Mouse (Mus musculus): ENCODE data around the gene Tulp2. TPM values are rescaled to one million over a fixed set of nuclear protein-coding genes. Genes with fewer than 3 reads are reported as not detected.
"Not testable (repeated sequence)": the region's sequence is repeated elsewhere in the genome, so short reads cannot be mapped to it uniquely, and the experiment has no call there.

Gene Tulp2
- polyA plus RNA-seq, 1 experiment from 2014 or later = 1.1 TPM

DNA sequence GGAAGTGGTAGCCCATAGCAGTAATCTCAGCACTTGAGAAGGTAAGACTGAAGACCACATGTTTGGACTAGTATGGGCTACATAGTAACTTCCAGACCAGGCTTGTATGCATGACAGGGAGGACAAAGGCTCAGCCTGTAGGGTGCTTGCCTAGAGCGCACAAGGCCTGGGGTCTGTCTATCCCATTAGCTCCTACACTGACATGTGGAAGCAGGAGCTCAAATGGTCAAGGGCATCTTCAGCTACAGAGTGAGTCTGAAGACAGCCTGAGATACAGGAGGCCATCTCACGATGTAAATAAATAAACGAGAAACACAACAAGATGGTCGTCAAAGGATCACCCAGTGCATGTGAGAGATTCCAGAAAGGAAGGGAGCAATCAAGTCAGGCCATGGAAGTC lies 19.4 kb upstream of the Tulp2 start:
- Histone ChIP-seq H3K9me3 (replicated peaks; ENCODE audit: low read length) (no peaks in the 10 kb centered on the region), H3K27me3 (ENCODE audit: insufficient read depth, low read length) (no peaks in the 10 kb centered on the region), H3K27ac (no peak overlapping the region), H3K9ac (ENCODE audit: low read depth, low read length) (no peak overlapping the region), H3K4me1 (replicated peaks; ENCODE audit: insufficient read depth, low read length) (peaks cover 28% of the 10 kb centered on the region), H3K4me2 (ENCODE audit: low read length) (no peak overlapping the region), H3K4me3 (replicated peaks; ENCODE audit: low read depth, low read length) (no peak overlapping the region), H3K36me3 (ENCODE audit: insufficient read depth, low read length) (peaks cover 12% of the 10 kb centered on the region; the same call in 1 of the 2 replicates)
- TF ChIP-seq CTCF (IDR thresholded peaks at IDR 0.05; ENCODE audit: low read depth) = no peak
- WGBS = 91% methylated on average over 4 of the region's 4 CpGs
- ATAC-seq (replicated peaks; ENCODE audit: low FRiP score, low read depth) = no peak
- DNase-seq (ENCODE audit: low spot score) = no peak

DNA sequence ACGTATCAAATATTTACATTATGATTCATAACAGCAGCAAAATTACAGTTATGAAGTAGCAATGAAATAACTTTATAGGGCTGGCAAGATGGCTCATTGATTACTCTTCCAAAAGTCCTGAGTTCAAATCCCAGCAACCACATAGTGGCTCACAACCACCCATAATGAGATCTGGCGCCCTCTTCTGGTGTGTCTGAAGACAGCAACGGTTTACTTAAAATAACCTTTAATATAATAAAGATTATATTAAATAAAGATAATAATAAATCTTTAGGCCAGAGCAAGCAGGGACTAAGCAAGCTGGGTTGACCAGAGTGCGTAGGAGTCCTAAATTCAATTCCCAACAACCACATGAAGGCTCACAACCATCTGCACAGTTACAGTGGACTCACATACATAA lies 18.8 kb upstream of the Tulp2 start:
- peaks cover 23% of the 10 kb centered on the region for H3K4me1 ChIP-seq (replicated peaks; ENCODE audit: insufficient read depth, low read length)
- H3K27ac ChIP-seq; H3K4me2 ChIP-seq (ENCODE audit: low read length); DNase-seq (ENCODE audit: low spot score); ATAC-seq (replicated peaks; ENCODE audit: low FRiP score, low read depth); H3K27me3 ChIP-seq (ENCODE audit: insufficient read depth, low read length); H3K9ac ChIP-seq (ENCODE audit: low read depth, low read length); H3K9me3 ChIP-seq (replicated peaks; ENCODE audit: low read length); H3K4me3 ChIP-seq (replicated peaks; ENCODE audit: low read depth, low read length): not testable (repeated sequence)
- peaks cover 12% of the 10 kb centered on the region; the same call in 1 of the 2 replicates for H3K36me3 ChIP-seq (ENCODE audit: insufficient read depth, low read length)
- WGBS = 78% methylated on average over 4 of the region's 4 CpGs
- peak; percentile 46; the same call in 1 of the 2 replicates for TF ChIP-seq CTCF (IDR thresholded peaks at IDR 0.05; ENCODE audit: low read depth)

DNA sequence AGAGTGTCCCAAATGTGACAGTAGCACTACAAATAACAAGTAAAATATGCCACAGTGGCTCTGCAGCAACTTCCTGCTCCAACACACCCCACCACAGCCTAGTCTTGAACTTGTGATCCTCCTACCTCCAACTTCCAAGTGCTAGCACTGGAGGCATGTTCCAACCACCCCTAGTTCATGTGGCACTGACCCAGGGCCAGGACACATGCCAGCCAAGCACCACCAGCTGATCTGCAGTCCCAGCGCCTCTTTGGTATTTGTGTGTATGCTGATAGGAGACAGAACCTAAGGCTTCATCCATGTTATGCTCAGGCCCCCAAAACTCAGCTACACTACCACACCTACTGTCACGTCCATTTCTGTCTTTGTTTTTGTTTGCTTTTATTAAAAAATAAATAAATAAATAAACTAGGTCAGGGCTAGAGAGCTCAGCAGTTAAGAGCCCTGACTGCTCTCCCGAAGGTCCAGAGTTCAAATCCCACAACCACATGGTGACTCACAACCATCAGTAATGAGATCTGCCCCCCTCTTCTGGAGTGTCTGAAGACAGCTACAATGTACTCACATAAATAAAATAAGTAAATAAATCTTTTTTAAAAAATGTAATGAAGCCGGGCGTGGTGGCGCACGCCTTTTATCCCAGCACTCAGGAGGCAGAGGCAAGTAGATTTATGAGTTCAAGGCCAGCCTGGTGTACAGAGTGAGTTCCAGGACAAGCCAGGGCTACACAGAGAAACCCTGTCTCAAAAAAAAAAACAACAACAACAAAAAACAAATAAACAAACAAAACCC lies 17.5 kb upstream of the Tulp2 start:
- Histone ChIP-seq H3K4me2 (ENCODE audit: low read length) (no peak overlapping the region), H3K9me3 (replicated peaks; ENCODE audit: low read length) (no peaks in the 10 kb centered on the region), H3K4me1 (replicated peaks; ENCODE audit: insufficient read depth, low read length) (peaks cover 17% of the 10 kb centered on the region), H3K27me3 (ENCODE audit: insufficient read depth, low read length) (no peaks in the 10 kb centered on the region), H3K9ac (ENCODE audit: low read depth, low read length) (no peak overlapping the region), H3K4me3 (replicated peaks; ENCODE audit: low read depth, low read length) (no peak overlapping the region), H3K36me3 (ENCODE audit: insufficient read depth, low read length) (peaks cover 7% of the 10 kb centered on the region; the same call in 1 of the 2 replicates), H3K27ac (no peak overlapping the region)
- ATAC-seq (replicated peaks; ENCODE audit: low FRiP score, low read depth) = no peak
- DNase-seq (ENCODE audit: low spot score) = no peak
- no peak for TF ChIP-seq CTCF (IDR thresholded peaks at IDR 0.05; ENCODE audit: low read depth)
- 94% methylated on average over 7 of the region's 7 CpGs for WGBS

DNA sequence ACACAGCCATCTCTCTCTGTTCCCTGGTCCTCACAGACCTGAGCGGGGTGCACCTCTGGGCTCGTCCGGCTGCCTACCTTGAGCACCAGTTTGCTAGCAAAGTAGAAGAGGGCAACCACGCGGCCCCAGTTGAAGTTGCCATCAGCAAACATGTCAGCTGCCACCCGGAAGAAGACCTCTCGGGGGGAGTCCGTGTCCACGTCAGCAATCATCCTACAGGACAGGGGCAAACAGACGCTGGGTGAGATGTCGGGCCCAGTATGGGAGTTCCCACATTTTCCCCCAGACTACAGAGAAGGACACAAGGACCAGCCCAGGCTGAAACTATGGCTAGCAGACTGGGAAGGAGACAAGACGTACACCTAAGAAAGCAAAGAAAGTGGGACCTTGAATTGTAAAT lies 16.6 kb upstream of the Tulp2 start:
- H3K36me3 ChIP-seq (ENCODE audit: insufficient read depth, low read length) = peaks cover 7% of the 10 kb centered on the region; the same call in 1 of the 2 replicates
- no peaks in the 10 kb centered on the region for H3K9me3 ChIP-seq (replicated peaks; ENCODE audit: low read length)
- H3K27me3 ChIP-seq (ENCODE audit: insufficient read depth, low read length) = no peaks in the 10 kb centered on the region
- no peak for ATAC-seq (replicated peaks; ENCODE audit: low FRiP score, low read depth)
- H3K27ac ChIP-seq = no peak overlapping the region
- peaks cover 17% of the 10 kb centered on the region for H3K4me1 ChIP-seq (replicated peaks; ENCODE audit: insufficient read depth, low read length)
- 93% methylated on average over 12 of the region's 12 CpGs for WGBS
- DNase-seq (ENCODE audit: low spot score) = no peak
- no peak for TF ChIP-seq CTCF (IDR thresholded peaks at IDR 0.05; ENCODE audit: low read depth)
- H3K4me2 ChIP-seq (ENCODE audit: low read length) = no peak overlapping the region
- no peak overlapping the region for H3K9ac ChIP-seq (ENCODE audit: low read depth, low read length)
- H3K4me3 ChIP-seq (replicated peaks; ENCODE audit: low read depth, low read length) = no peak overlapping the region

DNA sequence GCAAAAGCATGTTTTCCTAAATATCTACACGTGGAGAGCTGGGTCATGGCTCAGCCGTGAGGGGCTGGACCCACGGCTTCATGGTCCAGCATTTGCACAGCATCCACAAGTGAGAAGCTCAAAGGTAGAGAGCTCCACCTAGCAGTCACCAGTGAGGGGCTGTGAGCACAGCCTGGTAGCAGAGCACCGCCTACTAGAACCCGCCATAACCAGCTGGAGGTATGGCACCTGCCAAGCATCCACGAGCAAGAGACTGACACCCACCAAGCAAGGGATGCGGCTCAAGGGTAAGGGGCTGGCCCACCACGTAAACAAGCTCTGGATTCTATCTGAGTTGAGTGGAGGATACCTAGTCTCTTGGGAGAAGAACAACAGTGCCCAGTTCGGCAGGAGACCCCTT lies 16.1 kb upstream of the Tulp2 start:
- ATAC-seq (replicated peaks; ENCODE audit: low FRiP score, low read depth) = no peak
- 0 out of 2 replicates have a peak, but pooled peaks have one; percentile 31 for TF ChIP-seq CTCF (IDR thresholded peaks at IDR 0.05; ENCODE audit: low read depth)
- H3K36me3 ChIP-seq (ENCODE audit: insufficient read depth, low read length) = peaks cover 7% of the 10 kb centered on the region; the same call in 1 of the 2 replicates
- no peaks in the 10 kb centered on the region for H3K27me3 ChIP-seq (ENCODE audit: insufficient read depth, low read length)
- no peaks in the 10 kb centered on the region for H3K9me3 ChIP-seq (replicated peaks; ENCODE audit: low read length)
- peaks cover 12% of the 10 kb centered on the region for H3K4me1 ChIP-seq (replicated peaks; ENCODE audit: insufficient read depth, low read length)
- no peak for DNase-seq (ENCODE audit: low spot score)
- 76% methylated on average over 9 of the region's 9 CpGs for WGBS
- peak overlapping the region; percentile 90 for H3K4me2 ChIP-seq (ENCODE audit: low read length)
- peak overlapping the region; percentile 78; the same call in 1 of the 2 replicates for H3K4me3 ChIP-seq (replicated peaks; ENCODE audit: low read depth, low read length)
- no peak overlapping the region for H3K27ac ChIP-seq
- H3K9ac ChIP-seq (ENCODE audit: low read depth, low read length) = peak overlapping the region; percentile 82; the same call in 1 of the 2 replicates

DNA sequence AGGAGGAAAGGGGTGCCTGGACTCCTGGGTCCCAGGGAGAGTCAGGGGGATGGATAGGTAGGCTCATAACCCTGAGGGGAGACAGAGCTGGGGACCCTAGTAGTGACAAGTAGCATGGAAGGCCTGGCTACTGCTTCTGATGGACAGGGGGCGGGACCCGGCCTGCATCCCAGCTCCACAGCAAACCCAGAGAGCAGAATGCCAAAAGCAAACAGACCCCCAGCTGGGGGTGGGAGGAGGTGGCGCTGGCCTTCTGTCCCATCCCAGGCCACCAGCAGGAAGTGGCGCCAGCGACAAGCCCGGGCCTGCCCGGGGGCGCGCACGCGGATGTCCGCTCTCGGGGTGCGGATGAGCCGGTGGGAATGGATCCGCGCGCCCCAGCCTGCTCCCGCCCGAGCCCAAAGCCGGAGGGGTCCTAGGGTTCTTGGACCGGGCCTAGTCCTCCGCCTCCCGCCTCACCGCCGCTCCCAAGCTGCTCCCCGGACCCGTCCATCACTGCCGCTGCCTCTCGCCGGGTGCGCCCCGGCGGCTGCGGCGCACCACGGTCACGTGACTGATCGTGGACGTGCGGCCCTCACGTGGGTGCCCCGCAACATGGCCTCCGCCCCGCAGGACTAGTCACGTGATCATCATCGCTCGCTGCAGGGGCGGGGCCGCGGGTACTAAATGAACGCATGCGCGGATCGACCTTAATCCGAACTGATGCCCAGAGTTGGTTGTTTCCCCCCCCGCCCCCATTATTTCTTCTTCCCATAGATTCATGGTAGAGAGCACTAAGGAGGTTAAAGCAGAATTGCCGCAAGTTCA lies 15.2 kb upstream of the Tulp2 start, which contains the start of gene Bax:
Bax (minus strand) TSS at position 616 of the 807 bp plus-strand sequence.
- peak; percentile 99 for DNase-seq (ENCODE audit: low spot score)
- Histone ChIP-seq H3K9me3 (replicated peaks; ENCODE audit: low read length) (no peaks in the 10 kb centered on the region), H3K9ac (ENCODE audit: low read depth, low read length) (peak within 1 kb of the TSS; percentile 82), H3K27me3 (ENCODE audit: insufficient read depth, low read length) (no peaks in the 10 kb centered on the region), H3K4me3 (replicated peaks; ENCODE audit: low read depth, low read length) (peak within 1 kb of the TSS; percentile 78), H3K27ac (peak within 1 kb of the TSS; percentile 75), H3K36me3 (ENCODE audit: insufficient read depth, low read length) (peaks cover 7% of the 10 kb centered on the region; the same call in 1 of the 2 replicates), H3K4me2 (ENCODE audit: low read length) (peak within 1 kb of the TSS; percentile 90), H3K4me1 (replicated peaks; ENCODE audit: insufficient read depth, low read length) (peaks cover 7% of the 10 kb centered on the region; the same call in 1 of the 2 replicates)
- WGBS = under 1% methylated on average over 53 of the region's 58 CpGs
- peak; percentile 34 for TF ChIP-seq CTCF (IDR thresholded peaks at IDR 0.05; ENCODE audit: low read depth)
- ATAC-seq (replicated peaks; ENCODE audit: low FRiP score, low read depth) = peak; percentile 75
